In genomic region chr17:24667011-24667410, GRCm38 (mm10) we compare ENCODE assay signal across 20 mouse cellular contexts. TPM values are rescaled to one million over a fixed set of nuclear protein-coding genes. Genes with fewer than 3 reads are reported as not detected.
"Had no signal": no experiment of that assay in that cellular context is flagged by ENCODE, and none has a peak within 500 bp of the region (broad histone marks: within the 10 kb centered on the region; RNA-seq: fewer than 3 reads in every experiment).

No protein-coding gene starts in this region.

RNA-seq across cellular contexts. Expression of gene Npw, which starts 8.8 kb away (rescaled TPM):
- total RNA-seq: heart, postnatal 10 days; heart, postnatal 14 days; heart, postnatal 25 days; heart, postnatal 36 days; heart, postnatal 4 days; hematopoietic stem cell, adult 5-6 weeks had no signal
- polyA plus RNA-seq: heart, embryonic 13.5 days; heart, embryonic 14.5 days; heart, embryonic 16.5 days; heart, postnatal 0 days; hindbrain, embryonic 10.5 days; hindbrain, embryonic 11.5 days; hindbrain, embryonic 12.5 days; hindbrain, embryonic 13.5 days; inflammation-experienced regulatory T-cells, adult 6 months; intestine, embryonic 14.5 days; kidney, adult 2 months; kidney, embryonic 14.5 days; kidney, embryonic 16.5 days; large intestine, adult 2 months had no signal

RNA-seq across cellular contexts. Expression of gene Slc9a3r2, which starts 16.9 kb away (rescaled TPM):
- polyA plus RNA-seq: inflammation-experienced regulatory T-cells, adult 6 months had no signal

RNA-seq across cellular contexts. Expression of gene Syngr3, which starts 22.7 kb away (rescaled TPM):
- total RNA-seq: heart, postnatal 10 days; heart, postnatal 25 days had no signal
